Mouse (Mus musculus) neural tube, embryonic 11.5 days (tissue): ENCODE measurements at regions not wholly inside any gene's neighbourhood (a gene's known extent, or its start where the extent isn't known, plus 50 kb on each side); places are given as distances from the start of the nearest gene placed in this dataset.

Experiments used
- ATAC-seq: fragments of 200-750 bp; cut with Nextera tagmentation; 2 replicates; pipeline ENCODE4 v1.8.0; 2017; ENCODE audit warnings: moderate number of reproducible peaks, mild to moderate bottlenecking, moderate TSS enrichment, moderate library complexity; ENCODE audit not compliant: insufficient read depth, low FRiP score, low TSS enrichment
- DNase-seq: peaks from one replicate; pipeline ENCODE4 v3.0.0-alpha.2; 2015; ENCODE audit warnings: low spot score
- H3K27ac ChIP-seq: fragments of 300-500 bp; sonication (generic); 2 replicates; pipeline ENCODE4 v1.5.1; 2014; ENCODE audit warnings: low read depth, mild to moderate bottlenecking, low read length
- H3K27me3 ChIP-seq: fragments of 300-500 bp; sonication (generic); 2 replicates; pipeline ENCODE4 v1.6.1; 2014; ENCODE audit warnings: mild to moderate bottlenecking, low read length, mixed read lengths; ENCODE audit not compliant: control insufficient read depth, insufficient read depth
- H3K36me3 ChIP-seq: fragments of 300-500 bp; sonication (generic); 2 replicates; pipeline ENCODE4 v1.6.1; 2014; ENCODE audit warnings: mild to moderate bottlenecking, low read length, moderate library complexity, mixed read lengths; ENCODE audit not compliant: control insufficient read depth, insufficient read depth
- H3K4me1 ChIP-seq: fragments of 300-500 bp; sonication (generic); 2 replicates; pipeline ENCODE4 v1.6.1; 2014; ENCODE audit warnings: low read length, mixed read lengths; ENCODE audit not compliant: control insufficient read depth, insufficient read depth
- H3K4me2 ChIP-seq: fragments of 300-500 bp; sonication (generic); 2 replicates; pipeline ENCODE4 v1.6.1; 2014; ENCODE audit warnings: low read depth, mild to moderate bottlenecking, moderate library complexity
- H3K4me3 ChIP-seq: fragments of 300-500 bp; sonication (generic); 2 replicates; pipeline ENCODE4 v1.5.1; 2014; ENCODE audit warnings: low read depth, low read length
- H3K9ac ChIP-seq: fragments of 300-500 bp; sonication (generic); 2 replicates; pipeline ENCODE4 v1.6.1; 2014; ENCODE audit warnings: mild to moderate bottlenecking, low read length
- H3K9me3 ChIP-seq: fragments of 300-500 bp; sonication (generic); 2 replicates; pipeline ENCODE4 v1.6.1; 2016; ENCODE audit warnings: low read length; ENCODE audit not compliant: control insufficient read depth
- WGBS: fragments of 180-500 bp; shearing (Covaris S2); extraction: QIAGEN DNeasy Blood & Tissue Kit; methylation state at CpG from one replicate; pipeline ENCODE4 v1.1.7; 2014; 5-methylcytosine and 5-hydroxymethylcytosine counted together

- Histone ChIP-seq H3K4me3 (no peak overlapping the region), H3K4me2 (no peak overlapping the region), H3K27me3 (no peaks in the 10 kb centered on the region), H3K36me3 (no peaks in the 10 kb centered on the region), H3K27ac (no peak overlapping the region), H3K9ac (no peak overlapping the region), H3K4me1 (no peaks in the 10 kb centered on the region), H3K9me3 (no peaks in the 10 kb centered on the region)
- ATAC-seq (no peak), DNase-seq (no peak)
- 82% methylated on average over 11 of the region's 11 CpGs for WGBS
These were observed 115.0 kb downstream of the Phlda1 start for GRCm38 (mm10) chr10:111620927-111621676.

GRCm38 (mm10) chr10:111622789-111623188, 116.7 kb downstream of the Phlda1 start:
- no peak for ATAC-seq
- WGBS, result 45% methylated on average over 4 of the region's 4 CpGs
- Histone ChIP-seq H3K9me3 (no peaks in the 10 kb centered on the region), H3K4me3 (no peak overlapping the region), H3K4me1 (no peaks in the 10 kb centered on the region), H3K27me3 (no peaks in the 10 kb centered on the region), H3K27ac (no peak overlapping the region), H3K36me3 (no peaks in the 10 kb centered on the region), H3K4me2 (no peak overlapping the region), H3K9ac (no peak overlapping the region)
- no peak for DNase-seq

GRCm38 (mm10) chr10:111624021-111624420, 117.9 kb downstream of the Phlda1 start:
- H3K27me3 ChIP-seq, result no peaks in the 10 kb centered on the region
- ATAC-seq, result no peak
- H3K9ac ChIP-seq, result no peak overlapping the region
- H3K4me2 ChIP-seq, result no peak overlapping the region
- no peak overlapping the region for H3K27ac ChIP-seq
- H3K36me3 ChIP-seq, result no peaks in the 10 kb centered on the region
- no peak overlapping the region for H3K4me3 ChIP-seq
- no peaks in the 10 kb centered on the region for H3K4me1 ChIP-seq
- no peak for DNase-seq
- WGBS, result 46% methylated on average over 2 of the region's 2 CpGs
- no peaks in the 10 kb centered on the region for H3K9me3 ChIP-seq

GRCm38 (mm10) chr10:111624624-111625023, 118.5 kb downstream of the Phlda1 start:
- Histone ChIP-seq H3K4me3 (no peak overlapping the region), H3K27ac (no peak overlapping the region), H3K36me3 (no peaks in the 10 kb centered on the region), H3K27me3 (no peaks in the 10 kb centered on the region), H3K9me3 (no peaks in the 10 kb centered on the region), H3K9ac (no peak overlapping the region), H3K4me1 (no peaks in the 10 kb centered on the region), H3K4me2 (no peak overlapping the region)
- no peak for ATAC-seq
- 25% methylated on average over 7 of the region's 7 CpGs for WGBS
- DNase-seq, result no peak

GRCm38 (mm10) chr10:111625573-111625972, 119.5 kb downstream of the Phlda1 start:
- H3K9ac ChIP-seq, result no peak overlapping the region
- ATAC-seq (no peak), DNase-seq (no peak)
- no peak overlapping the region for H3K4me2 ChIP-seq
- no peaks in the 10 kb centered on the region for H3K9me3 ChIP-seq
- no peaks in the 10 kb centered on the region for H3K4me1 ChIP-seq
- no peaks in the 10 kb centered on the region for H3K27me3 ChIP-seq
- no peak overlapping the region for H3K27ac ChIP-seq
- 94% methylated on average over 11 of the region's 11 CpGs for WGBS
- no peaks in the 10 kb centered on the region for H3K36me3 ChIP-seq
- H3K4me3 ChIP-seq, result no peak overlapping the region

- no peak for ATAC-seq
These were observed 119.9 kb downstream of the Phlda1 start for GRCm38 (mm10) chr10:111626009-111626408.

GRCm38 (mm10) chr10:111636283-111636682, 130.2 kb downstream of the Phlda1 start:
- Histone ChIP-seq H3K27ac (no peak overlapping the region), H3K4me3 (no peak overlapping the region), H3K27me3 (no peaks in the 10 kb centered on the region), H3K4me2 (no peak overlapping the region), H3K9me3 (no peaks in the 10 kb centered on the region), H3K9ac (no peak overlapping the region), H3K36me3 (no peaks in the 10 kb centered on the region), H3K4me1 (no peaks in the 10 kb centered on the region)
- no peak for DNase-seq
- ATAC-seq, result no peak
- WGBS, result 61% methylated on average over 14 of the region's 14 CpGs

More at GRCm38 (mm10) chr10:111626009-111626408, 119.9 kb downstream of the Phlda1 start:
- Histone ChIP-seq H3K27ac (no peak overlapping the region), H3K27me3 (no peaks in the 10 kb centered on the region), H3K9me3 (no peaks in the 10 kb centered on the region), H3K4me3 (no peak overlapping the region), H3K4me2 (no peak overlapping the region), H3K36me3 (no peaks in the 10 kb centered on the region), H3K9ac (no peak overlapping the region), H3K4me1 (no peaks in the 10 kb centered on the region)
- no peak for DNase-seq
- WGBS, result 89% methylated on average over 6 of the region's 6 CpGs

- no peak overlapping the region for H3K9ac ChIP-seq
- no peak overlapping the region for H3K4me2 ChIP-seq
- no peak overlapping the region for H3K27ac ChIP-seq
- H3K4me1 ChIP-seq, result no peaks in the 10 kb centered on the region
- no peak for ATAC-seq
- H3K9me3 ChIP-seq, result no peaks in the 10 kb centered on the region
- H3K27me3 ChIP-seq, result no peaks in the 10 kb centered on the region
- no peak for DNase-seq
- H3K4me3 ChIP-seq, result no peak overlapping the region
- H3K36me3 ChIP-seq, result no peaks in the 10 kb centered on the region
- 90% methylated on average over 12 of the region's 12 CpGs for WGBS
These were observed 131.1 kb downstream of the Phlda1 start for GRCm38 (mm10) chr10:111637084-111637735.

GRCm38 (mm10) chr10:111639866-111640265, 133.8 kb downstream of the Phlda1 start:
- no peaks in the 10 kb centered on the region for H3K27me3 ChIP-seq
- H3K9ac ChIP-seq, result no peak overlapping the region
- ATAC-seq, result no peak

More at GRCm38 (mm10) chr10:111639866-111640265, 133.8 kb downstream of the Phlda1 start:
- Histone ChIP-seq H3K9me3 (no peaks in the 10 kb centered on the region), H3K4me1 (no peaks in the 10 kb centered on the region), H3K4me2 (no peak overlapping the region), H3K27ac (no peak overlapping the region), H3K36me3 (no peaks in the 10 kb centered on the region), H3K4me3 (no peak overlapping the region)
- WGBS, result 95% methylated on average over 7 of the region's 7 CpGs
- no peak for DNase-seq
